Mouse (Mus musculus) embryo, embryonic 10 days (tissue): ENCODE data around the gene Fbrsl1.

Experiments
- DNase-seq: peaks from one replicate; pipeline ENCODE4 v3.0.0-alpha.2; 2015; ENCODE audit warnings: low spot score

The Fbrsl1 gene

GRCm38 (mm10) chr5:110448436-110449134 is at the start of gene Fbrsl1:
Gene Fbrsl1 (minus strand): TSS chr5:110448503.
- peak; percentile 97 for DNase-seq

GRCm38 (mm10) chr5:110498071-110498470 is 49.8 kb upstream of the Fbrsl1 start:
- peak; percentile 65 for DNase-seq

- DNase-seq = no peak
These were observed 49.3 kb upstream of the Fbrsl1 start for GRCm38 (mm10) chr5:110497556-110497955.

- DNase-seq = no peak
These were observed 46.7 kb upstream of the Fbrsl1 start for GRCm38 (mm10) chr5:110495051-110495450.

- DNase-seq = no peak
These were observed 46.1 kb upstream of the Fbrsl1 start for GRCm38 (mm10) chr5:110494396-110494795.

- peak; percentile 87 for DNase-seq
These were observed 45.5 kb upstream of the Fbrsl1 start for GRCm38 (mm10) chr5:110493785-110494184.

GRCm38 (mm10) chr5:110489639-110490038 is 41.3 kb upstream of the Fbrsl1 start:
- no peak for DNase-seq

- DNase-seq = no peak
These were observed 39.6 kb upstream of the Fbrsl1 start for GRCm38 (mm10) chr5:110487943-110488342.

- DNase-seq = peak; percentile 58
These were observed 38.5 kb upstream of the Fbrsl1 start for GRCm38 (mm10) chr5:110486674-110487334.

GRCm38 (mm10) chr5:110484711-110485110 is 36.4 kb upstream of the Fbrsl1 start:
- DNase-seq = no peak

GRCm38 (mm10) chr5:110479228-110479627 is 30.9 kb upstream of the Fbrsl1 start:
- DNase-seq = no peak

- no peak for DNase-seq
These were observed 25.9 kb upstream of the Fbrsl1 start for GRCm38 (mm10) chr5:110474156-110474555.

- DNase-seq = peak; percentile 42
These were observed 24.5 kb upstream of the Fbrsl1 start for GRCm38 (mm10) chr5:110472834-110473233.

GRCm38 (mm10) chr5:110471981-110472476 is 23.7 kb upstream of the Fbrsl1 start:
- peak; percentile 17 for DNase-seq

- DNase-seq = no peak
These were observed 23.0 kb upstream of the Fbrsl1 start for GRCm38 (mm10) chr5:110471285-110471684.

GRCm38 (mm10) chr5:110469227-110469925 is 21.1 kb upstream of the Fbrsl1 start:
- DNase-seq = no peak

GRCm38 (mm10) chr5:110468296-110468695 is 20.0 kb upstream of the Fbrsl1 start:
- no peak for DNase-seq

GRCm38 (mm10) chr5:110467725-110468124 is 19.4 kb upstream of the Fbrsl1 start:
- no peak for DNase-seq

- DNase-seq = no peak
These were observed 18.5 kb upstream of the Fbrsl1 start for GRCm38 (mm10) chr5:110466531-110467424.

- DNase-seq = no peak
These were observed 14.3 kb upstream of the Fbrsl1 start for GRCm38 (mm10) chr5:110462646-110463045.

- DNase-seq = no peak
These were observed 10.6 kb upstream of the Fbrsl1 start for GRCm38 (mm10) chr5:110458936-110459335.

GRCm38 (mm10) chr5:110455272-110455671 is 7.0 kb upstream of the Fbrsl1 start:
- DNase-seq = no peak
